Mouse (Mus musculus) olfactory bulb, adult 2 months (tissue): ENCODE results near the gene Catsper3. TPM values are rescaled to one million over a fixed set of nuclear protein-coding genes. Genes with fewer than 3 reads are reported as not detected.

Source experiments
- H3K27ac ChIP-seq: fragments of 200-500 bp; 2 replicates; pipeline ENCODE4 v1.5.1; 2012; ENCODE audit warnings: low read depth, low read length; ENCODE audit not compliant: insufficient read depth
- H3K4me1 ChIP-seq: fragments of 200-500 bp; 2 replicates; pipeline ENCODE4 v1.6.1; 2012; ENCODE audit warnings: low read length; ENCODE audit not compliant: control insufficient read depth, insufficient read depth
- H3K4me3 ChIP-seq: fragments of 200-500 bp; 2 replicates; pipeline ENCODE4 v1.5.1; 2012; ENCODE audit warnings: mild to moderate bottlenecking, low read depth, low read length, moderate library complexity; ENCODE audit not compliant: insufficient read depth
- CTCF ChIP-seq: fragments of 200-500 bp; IDR thresholded peaks from 2 replicates; pipeline ENCODE4 v1.5.1; 2012; ENCODE audit warnings: low read depth, mild to moderate bottlenecking, low read length, moderate library complexity; ENCODE audit not compliant: insufficient read depth
- POLR2A ChIP-seq: fragments of 200-500 bp; IDR thresholded peaks from 2 replicates; pipeline ENCODE4 v1.6.1; 2012; ENCODE audit warnings: mild to moderate bottlenecking, low read depth, low read length, moderate library complexity; ENCODE audit not compliant: insufficient read depth
- WGBS: fragments of 180-500 bp; shearing (Covaris S2); methylation state at CpG from one replicate; pipeline ENCODE4 v1.1.7; 2018; 5-methylcytosine and 5-hydroxymethylcytosine counted together
- polyA plus RNA-seq: library from polyadenylated mRNA; stranded (reverse); fragments of >200 nt; gene quantifications from 2 replicates; pipeline ENCODE4 v1.2.4, GENCODE M21; 2012; ENCODE audit warnings: low replicate concordance; ENCODE audit not compliant: missing spikeins, insufficient read depth, insufficient read length

The Catsper3 gene
- polyA plus RNA-seq, 1 experiment = not detected

GRCm38 (mm10) chr13:55786120-55786519 lies 1.8 kb downstream of the Catsper3 start:
- no peak overlapping the region for H3K4me3 ChIP-seq
- H3K4me1 ChIP-seq = no peaks in the 10 kb centered on the region
- no peak for TF ChIP-seq POLR2A
- TF ChIP-seq CTCF = no peak
- H3K27ac ChIP-seq = no peak overlapping the region
- WGBS = 78% methylated on average over 11 of the region's 11 CpGs

- 70% methylated on average over 2 of the region's 2 CpGs for WGBS
- H3K4me3 ChIP-seq = no peak overlapping the region
Measured at GRCm38 (mm10) chr13:55801246-55801645, 16.9 kb downstream of the Catsper3 start.

GRCm38 (mm10) chr13:55803973-55804372 lies 19.6 kb downstream of the Catsper3 start:
- Histone ChIP-seq H3K4me3 (no peak overlapping the region), H3K4me1 (no peaks in the 10 kb centered on the region), H3K27ac (no peak overlapping the region)
- TF ChIP-seq CTCF (no peak), POLR2A (no peak)
- WGBS = 96% methylated on average over 1 of the region's 1 CpGs

More at GRCm38 (mm10) chr13:55801246-55801645, 16.9 kb downstream of the Catsper3 start:
- Histone ChIP-seq H3K4me1 (no peaks in the 10 kb centered on the region), H3K27ac (no peak overlapping the region)
- no peak for TF ChIP-seq POLR2A
- no peak for TF ChIP-seq CTCF

GRCm38 (mm10) chr13:55809041-55809623 lies 24.8 kb downstream of the Catsper3 start:
- no peak for TF ChIP-seq CTCF
- TF ChIP-seq POLR2A = no peak
- 0 out of 2 replicates have a peak, but pooled peaks cover 2% of the 10 kb centered on the region for H3K4me1 ChIP-seq
- 90% methylated on average over 7 of the region's 7 CpGs for WGBS
- no peak overlapping the region for H3K4me3 ChIP-seq
- no peak overlapping the region for H3K27ac ChIP-seq

GRCm38 (mm10) chr13:55809707-55810106 lies 25.3 kb downstream of the Catsper3 start:
- Histone ChIP-seq H3K4me3 (no peak overlapping the region), H3K27ac (no peak overlapping the region), H3K4me1 (0 out of 2 replicates have a peak, but pooled peaks cover 2% of the 10 kb centered on the region)
- TF ChIP-seq POLR2A (no peak), CTCF (no peak)
- WGBS = 96% methylated on average over 10 of the region's 10 CpGs

GRCm38 (mm10) chr13:55810947-55811346 lies 26.6 kb downstream of the Catsper3 start:
- Histone ChIP-seq H3K27ac (no peak overlapping the region), H3K4me1 (0 out of 2 replicates have a peak, but pooled peaks cover 2% of the 10 kb centered on the region), H3K4me3 (no peak overlapping the region)
- TF ChIP-seq CTCF = no peak
- WGBS = 64% methylated on average over 5 of the region's 5 CpGs

GRCm38 (mm10) chr13:55813490-55814016 lies 29.2 kb downstream of the Catsper3 start:
- 0 out of 2 replicates have a peak, but pooled peaks cover 2% of the 10 kb centered on the region for H3K4me1 ChIP-seq
- H3K27ac ChIP-seq = no peak overlapping the region
- WGBS = 63% methylated on average over 5 of the region's 5 CpGs
- no peak overlapping the region for H3K4me3 ChIP-seq
- TF ChIP-seq POLR2A = no peak
- TF ChIP-seq CTCF = no peak

GRCm38 (mm10) chr13:55814834-55815233 lies 30.5 kb downstream of the Catsper3 start:
- WGBS = 96% methylated on average over 6 of the region's 6 CpGs
- TF ChIP-seq POLR2A = no peak
- TF ChIP-seq CTCF = no peak
- Histone ChIP-seq H3K27ac (no peak overlapping the region), H3K4me3 (no peak overlapping the region), H3K4me1 (0 out of 2 replicates have a peak, but pooled peaks cover 2% of the 10 kb centered on the region)

GRCm38 (mm10) chr13:55822499-55822898 lies 38.1 kb downstream of the Catsper3 start:
- H3K27ac ChIP-seq = no peak overlapping the region
- WGBS = 73% methylated on average over 5 of the region's 5 CpGs
- no peak for TF ChIP-seq CTCF
- no peak for TF ChIP-seq POLR2A
- H3K4me1 ChIP-seq = no peaks in the 10 kb centered on the region
- no peak overlapping the region for H3K4me3 ChIP-seq
